Mouse (Mus musculus): Measurements from ENCODE around the gene Pon3.

DNA sequence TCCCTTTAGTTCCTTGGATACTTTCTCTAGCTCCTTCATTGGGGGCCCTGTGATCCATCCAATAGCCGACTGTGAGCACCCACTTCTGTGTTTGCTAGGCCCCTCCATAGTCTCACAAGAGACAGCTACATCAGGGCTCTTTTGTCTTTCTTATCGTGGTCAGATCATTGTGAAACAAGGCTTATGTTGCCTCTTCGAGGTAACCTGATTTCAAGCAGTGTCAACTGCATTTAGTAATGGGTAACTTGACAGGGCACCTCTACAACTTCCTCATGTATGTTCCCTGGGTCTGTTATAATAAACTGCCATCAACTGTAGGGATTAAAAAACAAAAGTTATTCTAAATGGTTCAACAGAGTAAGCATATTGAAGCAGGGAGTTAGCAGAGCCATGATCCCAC lies 21.5 kb downstream of the Pon3 start:
- no peak for TF ChIP-seq POLR2A (IDR thresholded peaks at IDR 0.05; ENCODE audit: control insufficient read depth, extremely low read depth, insufficient read depth, low read length, poor library complexity)
- TF ChIP-seq CTCF (IDR thresholded peaks at IDR 0.05; ENCODE audit: borderline replicate concordance, control insufficient read depth, extremely low read depth, insufficient read depth, low read length, poor library complexity): no peak
